In genomic region chr17:33484020-33484419, GRCm38 (mm10) we compare ENCODE assay signal across 22 mouse cellular contexts. TPM values are rescaled to one million over a fixed set of nuclear protein-coding genes. Genes with fewer than 3 reads are reported as not detected.
A peak's percentile ranks its signal among the peaks of the same experiment; 100 is the strongest.
DNase-seq lines count a peak whose midpoint lies in the region; ATAC-seq and TF ChIP-seq lines count a peak whose summit lies in the region.
"Had no signal": no experiment of that assay in that cellular context is flagged by ENCODE, and none has a peak within 500 bp of the region (broad histone marks: within the 10 kb centered on the region; RNA-seq: fewer than 3 reads in every experiment).

No protein-coding gene starts in this region.

- H3K4me2 ChIP-seq in midbrain, postnatal 0 days (ENCODE audit: low read depth, low read length, poor library complexity, severe bottlenecking): no peak overlapping the region
- H3K4me2 ChIP-seq: embryonic facial prominence, embryonic 15.5 days; heart, embryonic 15.5 days; limb, embryonic 15.5 days had no signal

- TF ChIP-seq CTCF in midbrain, postnatal 0 days (IDR thresholded peaks at IDR 0.05): no peak

- 56% methylated on average over 6 of the region's 6 CpGs for WGBS in limb, embryonic 10.5 days
- 57% methylated on average over 6 of the region's 6 CpGs for WGBS in midbrain, postnatal 0 days

- peak; percentile 87 for ATAC-seq in activated CD4-positive, CD25-positive, alpha-beta regulatory T cell, adult 4 months
- ATAC-seq in megakaryocyte, adult 5-6 weeks (ENCODE audit: poor library complexity, severe bottlenecking): peak; percentile 68
- ATAC-seq in midbrain, postnatal 0 days (ENCODE audit: low FRiP score): no peak
- ATAC-seq: forebrain, postnatal 0 days; Patski had no signal

- no peak overlapping the region for H3K27ac ChIP-seq in limb, embryonic 10.5 days
- no peak overlapping the region for H3K27ac ChIP-seq in midbrain, postnatal 0 days (ENCODE audit: low read depth, low read length)
- H3K27ac ChIP-seq: embryonic facial prominence, embryonic 15.5 days; heart, embryonic 15.5 days; limb, embryonic 15.5 days had no signal

- H3K4me1 ChIP-seq in limb, embryonic 10.5 days: no peaks in the 10 kb centered on the region
- no peaks in the 10 kb centered on the region for H3K4me1 ChIP-seq in midbrain, postnatal 0 days (ENCODE audit: insufficient read depth, low read length)
- H3K4me1 ChIP-seq: embryonic facial prominence, embryonic 15.5 days; heart, embryonic 15.5 days; limb, embryonic 15.5 days had no signal

- H3K36me3 ChIP-seq in limb, embryonic 10.5 days: no peaks in the 10 kb centered on the region
- H3K36me3 ChIP-seq in midbrain, postnatal 0 days (ENCODE audit: insufficient read depth, low read length): no peaks in the 10 kb centered on the region
- H3K36me3 ChIP-seq: embryonic facial prominence, embryonic 15.5 days; heart, embryonic 15.5 days; limb, embryonic 15.5 days had no signal

- no peak overlapping the region for H3K4me3 ChIP-seq in limb, embryonic 10.5 days
- no peak overlapping the region for H3K4me3 ChIP-seq in midbrain, postnatal 0 days (ENCODE audit: low read depth, low read length)
- H3K4me3 ChIP-seq: embryonic facial prominence, embryonic 15.5 days; heart, embryonic 15.5 days; limb, embryonic 15.5 days had no signal

- no peaks in the 10 kb centered on the region for H3K9me3 ChIP-seq in limb, embryonic 10.5 days (replicated peaks)
- no peaks in the 10 kb centered on the region for H3K9me3 ChIP-seq in midbrain, postnatal 0 days (ENCODE audit: low read length)
- H3K9me3 ChIP-seq: embryonic facial prominence, embryonic 15.5 days; heart, embryonic 15.5 days; limb, embryonic 15.5 days had no signal

- peak; percentile 12 for DNase-seq in gastrocnemius, postnatal 25 days
- DNase-seq in gastrocnemius, postnatal 10 days: no peak
- DNase-seq in thymus, postnatal 10 days (ENCODE audit: low spot score in 2 of 2): peak; percentile 75 to 82
- DNase-seq in limb, embryonic 10.5 days (ENCODE audit: low spot score): no peak
- no peak for DNase-seq in left cerebral cortex, postnatal 25 days (ENCODE audit: low spot score in 2 of 2)
- DNase-seq in midbrain, postnatal 0 days (ENCODE audit: low spot score): no peak
- DNase-seq: adrenal gland, adult 8-10 months; cerebellum, postnatal 36 days; forebrain, postnatal 0 days; kidney, postnatal 25 days; midbrain, embryonic 14.5 days had no signal

- H3K27me3 ChIP-seq in limb, embryonic 10.5 days (ENCODE audit: low read depth, poor library complexity, severe bottlenecking): no peaks in the 10 kb centered on the region
- no peaks in the 10 kb centered on the region for H3K27me3 ChIP-seq in midbrain, postnatal 0 days (ENCODE audit: insufficient read depth, low read length)
- H3K27me3 ChIP-seq: embryonic facial prominence, embryonic 15.5 days; heart, embryonic 15.5 days; limb, embryonic 15.5 days; Patski had no signal

- intact Hi-C loops in left cerebral cortex, postnatal 25 days (cut with DNase I): no loop called here

- H3K9ac ChIP-seq in midbrain, postnatal 0 days (replicated peaks; ENCODE audit: low read length, poor library complexity, severe bottlenecking): no peak overlapping the region
- H3K9ac ChIP-seq: embryonic facial prominence, embryonic 15.5 days; forebrain, postnatal 0 days; heart, embryonic 15.5 days; limb, embryonic 15.5 days had no signal

RNA-seq across cellular contexts. Expression of gene Adamts10, which starts 40.0 kb away (rescaled TPM):
- total RNA-seq in gastrocnemius, postnatal 25 days (2021): 10 to 100 TPM; 12.1 to 13.2 TPM
- 10 to 100 TPM; 24.1 to 44.4 TPM for total RNA-seq in gastrocnemius, postnatal 10 days (2021)
- polyA plus RNA-seq in activated CD4-positive, CD25-positive, alpha-beta regulatory T cell, adult 4 months (2017; shearing (Covaris generic)): 10 to 100 TPM; 49.7 to 56.7 TPM
- total RNA-seq in megakaryocyte, adult 5-6 weeks (2015): 27.5 and 28.6 TPM in 2 replicates
- total RNA-seq in megakaryocyte, adult 5-6 weeks (2017): 39.7 and 41.6 TPM in 2 replicates
- 71.5 and 103 TPM in 2 replicates for polyA plus RNA-seq in limb, embryonic 10.5 days (2016; fragmentation: Nextera tagmentation; extraction: Ambion mirVana)
- 10 to 100 TPM; 30.4 to 32.0 TPM for total RNA-seq in left cerebral cortex, postnatal 25 days (2021)
- 56.3 and 78.3 TPM in 2 replicates for total RNA-seq in midbrain, postnatal 0 days (2014; rRNA removed)
- polyA plus RNA-seq in midbrain, postnatal 0 days (2015; fragmentation: Nextera tagmentation; extraction: Ambion mirVana): 36.9 and 39.1 TPM in 2 replicates

RNA-seq across cellular contexts. Expression of gene Actl9, which starts 51.3 kb away (rescaled TPM):
- total RNA-seq in gastrocnemius, postnatal 25 days (2021): not detected
- not detected for total RNA-seq in gastrocnemius, postnatal 10 days (2021)
- not detected for polyA plus RNA-seq in activated CD4-positive, CD25-positive, alpha-beta regulatory T cell, adult 4 months (2017; shearing (Covaris generic))
- not detected in 2 replicates for total RNA-seq in megakaryocyte, adult 5-6 weeks (2015)
- not detected in 2 replicates for total RNA-seq in megakaryocyte, adult 5-6 weeks (2017)
- polyA plus RNA-seq in limb, embryonic 10.5 days (2016; fragmentation: Nextera tagmentation; extraction: Ambion mirVana): not detected in 2 replicates
- not detected for total RNA-seq in left cerebral cortex, postnatal 25 days (2021)
- not detected in 2 replicates for total RNA-seq in midbrain, postnatal 0 days (2014; rRNA removed)
- not detected in 2 replicates for polyA plus RNA-seq in midbrain, postnatal 0 days (2015; fragmentation: Nextera tagmentation; extraction: Ambion mirVana)
- total RNA-seq: adrenal gland, adult 8-10 months; forebrain, postnatal 0 days; gastrocnemius, postnatal 4 days; left cerebral cortex, adult 18-20 months had no signal
- polyA plus RNA-seq: embryonic facial prominence, embryonic 15.5 days; forebrain, postnatal 0 days; heart, embryonic 15.5 days; lung, embryonic 16.5 days; midbrain, embryonic 14.5 days; neural tube, embryonic 14.5 days; Patski; stomach, embryonic 16.5 days had no signal

Comparison
In these comparisons a context has a peak if more than half of its experiments do, and no peak if none do; other contexts are left out.
1. DNase-seq: peak in gastrocnemius, postnatal 25 days (single experiment) and thymus, postnatal 10 days (2 of 2); none in gastrocnemius, postnatal 10 days (single experiment), limb, embryonic 10.5 days (single experiment), left cerebral cortex, postnatal 25 days (0 of 2) and midbrain, postnatal 0 days (single experiment).